Mouse (Mus musculus): ENCODE data around the gene Ophn1. TPM values are rescaled to one million over a fixed set of nuclear protein-coding genes. Genes with fewer than 3 reads are reported as not detected.

Ophn1 gene
- polyA plus RNA-seq, 1 experiment: 23.9 TPM

DNA sequence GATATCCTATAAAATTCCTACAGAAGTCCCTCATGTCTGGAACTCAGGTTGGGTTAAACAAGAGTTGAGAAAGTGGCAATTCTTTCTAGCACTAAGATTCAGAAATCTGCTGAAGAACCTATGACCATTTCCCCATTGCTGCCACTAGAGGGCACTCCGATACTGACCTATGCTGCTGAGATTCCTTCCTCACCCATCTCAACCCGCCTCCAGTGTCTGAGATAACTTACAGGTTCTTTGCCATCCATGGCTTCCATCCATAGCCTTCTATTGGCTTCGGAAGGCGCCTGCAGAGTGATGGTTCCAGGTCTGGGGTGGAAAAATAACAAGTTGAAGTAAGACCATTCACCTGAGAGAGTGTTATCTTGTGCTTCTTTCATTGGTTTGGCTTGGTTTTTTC lies 189.2 kb downstream of the Ophn1 start:
- Histone ChIP-seq H3K4me1 (no peaks in the 10 kb centered on the region), H3K27me3 (replicated peaks) (peaks cover 2% of the 10 kb centered on the region), H3K9me3 (no peaks in the 10 kb centered on the region), H3K4me3 (replicated peaks) (no peak overlapping the region), H3K36me3 (replicated peaks; ENCODE audit: low read length) (peaks cover 48% of the 10 kb centered on the region)
- TF ChIP-seq GATA1 (IDR thresholded peaks at IDR 0.05; ENCODE audit: borderline replicate concordance, low read length) (no peak), FLI1 (IDR thresholded peaks at IDR 0.05; ENCODE audit: low read length) (no peak)

DNA sequence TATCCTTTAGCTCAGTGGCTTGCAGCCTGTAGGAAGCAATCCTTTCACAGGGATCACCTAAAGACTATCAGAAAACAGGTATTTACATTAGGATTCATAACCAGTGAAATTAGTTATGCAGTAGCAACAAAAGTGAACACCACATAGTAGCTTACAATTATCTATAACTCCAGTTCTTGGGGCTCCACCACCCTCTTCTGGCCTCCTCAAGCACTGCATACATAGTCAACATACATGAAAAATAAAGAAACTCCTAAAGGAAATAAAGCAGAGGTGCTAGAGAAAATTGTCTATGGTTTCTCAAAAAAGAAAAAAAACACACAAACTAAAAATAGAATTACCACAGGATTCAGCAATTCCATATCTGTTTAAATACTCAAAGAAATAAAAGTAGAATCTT lies 208.2 kb downstream of the Ophn1 start:
- Histone ChIP-seq H3K36me3 (replicated peaks; ENCODE audit: low read length) (peaks cover 3% of the 10 kb centered on the region), H3K27me3 (replicated peaks) (no peaks in the 10 kb centered on the region), H3K9me3 (no peaks in the 10 kb centered on the region; the same call in 1 of the 2 replicates), H3K4me3 (replicated peaks) (no peak overlapping the region), H3K4me1 (peaks cover 4% of the 10 kb centered on the region; the same call in 1 of the 2 replicates)
- no peak for TF ChIP-seq FLI1 (IDR thresholded peaks at IDR 0.05; ENCODE audit: low read length)
- TF ChIP-seq GATA1 (IDR thresholded peaks at IDR 0.05; ENCODE audit: borderline replicate concordance, low read length): no peak

DNA sequence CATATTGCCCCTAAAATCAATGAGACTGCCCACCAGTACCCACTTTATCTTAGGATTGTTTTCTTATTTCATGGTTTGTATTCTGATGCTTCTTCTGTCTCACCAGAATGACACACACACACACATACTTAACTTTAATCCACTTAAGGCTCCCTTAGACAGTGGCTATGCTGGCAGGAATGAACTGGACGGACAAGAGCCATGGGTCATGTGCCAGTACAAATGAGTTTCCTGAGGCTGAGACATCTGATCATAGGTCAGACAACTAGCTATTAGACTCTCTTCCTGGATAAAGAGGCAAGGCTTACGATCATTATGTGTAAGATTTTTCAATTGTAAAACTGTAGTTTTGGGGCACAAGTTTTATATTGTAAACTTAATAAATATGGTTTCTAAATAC lies 209.5 kb downstream of the Ophn1 start:
- Histone ChIP-seq H3K9me3 (no peaks in the 10 kb centered on the region), H3K4me3 (replicated peaks) (no peak overlapping the region), H3K27me3 (replicated peaks) (no peaks in the 10 kb centered on the region), H3K36me3 (replicated peaks; ENCODE audit: low read length) (no peaks in the 10 kb centered on the region), H3K4me1 (no peaks in the 10 kb centered on the region)
- no peak for TF ChIP-seq FLI1 (IDR thresholded peaks at IDR 0.05; ENCODE audit: low read length)
- TF ChIP-seq GATA1 (IDR thresholded peaks at IDR 0.05; ENCODE audit: borderline replicate concordance, low read length): no peak

DNA sequence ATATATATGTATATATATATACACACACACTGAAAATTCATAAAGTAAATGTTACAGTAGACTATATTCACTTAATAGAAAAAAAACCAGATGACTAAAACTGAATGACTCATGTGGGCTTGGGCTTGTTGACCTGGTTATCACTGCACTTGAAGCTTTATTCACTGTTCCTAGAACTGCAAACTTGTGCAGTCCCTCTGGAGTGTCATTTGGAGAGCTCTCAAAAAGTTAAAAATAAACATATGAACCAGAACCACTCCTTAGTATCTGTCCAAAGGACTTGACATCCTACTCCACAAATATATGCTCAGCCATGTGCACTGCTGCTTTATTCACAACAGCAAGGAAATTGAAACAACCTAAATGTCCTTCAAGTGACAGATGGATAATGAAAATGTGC lies 219.8 kb downstream of the Ophn1 start:
- TF ChIP-seq FLI1 (IDR thresholded peaks at IDR 0.05; ENCODE audit: low read length): no peak
- TF ChIP-seq GATA1 (IDR thresholded peaks at IDR 0.05; ENCODE audit: borderline replicate concordance, low read length): no peak
- H3K36me3 ChIP-seq (replicated peaks; ENCODE audit: low read length): no peaks in the 10 kb centered on the region

DNA sequence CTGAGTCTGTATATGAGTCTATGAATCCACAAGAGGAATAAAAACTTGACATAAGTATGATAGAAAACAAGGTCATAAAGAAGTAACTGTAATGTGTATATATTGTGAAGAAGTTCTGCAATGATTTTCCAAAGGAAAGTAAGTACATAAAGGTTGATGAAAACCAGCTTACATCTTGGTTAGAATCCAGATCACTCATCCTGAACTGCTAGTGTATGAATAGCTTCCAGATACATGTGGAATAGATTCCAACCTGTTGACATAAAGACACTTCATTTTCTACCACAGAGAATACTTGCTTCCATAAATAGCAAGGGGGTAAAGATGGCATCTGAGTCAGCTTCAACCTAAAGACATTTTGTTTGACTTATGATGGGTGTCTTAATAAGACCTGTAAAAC lies 239.4 kb downstream of the Ophn1 start:
- TF ChIP-seq GATA1 (IDR thresholded peaks at IDR 0.05; ENCODE audit: borderline replicate concordance, low read length): no peak
- TF ChIP-seq FLI1 (IDR thresholded peaks at IDR 0.05; ENCODE audit: low read length): no peak
- no peaks in the 10 kb centered on the region for H3K27me3 ChIP-seq (replicated peaks)

More for the DNA sequence above, 219.8 kb downstream of the Ophn1 start:
- H3K27me3 ChIP-seq (replicated peaks): no peaks in the 10 kb centered on the region
- no peak overlapping the region for H3K4me3 ChIP-seq (replicated peaks)
- no peaks in the 10 kb centered on the region for H3K9me3 ChIP-seq
- no peaks in the 10 kb centered on the region for H3K4me1 ChIP-seq

DNA sequence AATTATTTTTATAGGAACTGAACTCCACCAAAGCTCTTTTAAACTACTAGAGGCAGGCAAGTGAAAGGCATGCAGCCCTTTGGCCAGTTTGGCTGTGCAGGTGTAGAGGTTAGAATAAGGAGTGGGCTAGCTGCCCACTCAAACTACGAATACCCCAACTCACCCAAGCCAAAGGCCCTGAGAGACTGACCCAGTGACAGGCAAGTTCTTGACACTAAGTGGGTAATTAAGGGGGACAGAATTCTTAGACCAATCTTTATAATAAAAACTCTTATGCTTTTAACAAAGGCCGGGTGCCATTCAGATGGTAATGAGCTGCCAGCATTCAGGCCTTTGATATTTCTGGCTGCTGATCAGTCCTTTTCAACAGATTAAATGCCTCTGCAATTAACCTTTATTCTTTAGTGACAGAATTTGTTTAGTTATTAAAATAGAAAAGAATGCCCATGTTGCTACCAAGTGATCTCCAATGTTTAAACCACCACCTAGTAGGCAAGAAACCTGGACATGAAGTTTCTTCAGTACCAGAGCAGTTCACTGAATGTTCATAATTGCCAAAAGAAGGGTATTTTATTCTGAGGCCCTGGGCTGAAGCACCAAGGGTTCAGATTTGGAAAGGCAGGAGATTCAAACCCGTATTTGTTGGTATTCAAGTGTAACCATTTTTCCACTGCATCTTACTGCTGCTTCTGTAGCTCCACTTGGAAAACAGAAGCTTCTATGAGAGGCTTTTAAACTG lies 262.0 kb downstream of the Ophn1 start:
- H3K27me3 ChIP-seq (replicated peaks): peaks cover 3% of the 10 kb centered on the region
- TF ChIP-seq FLI1 (IDR thresholded peaks at IDR 0.05; ENCODE audit: low read length): no peak
- no peak for TF ChIP-seq GATA1 (IDR thresholded peaks at IDR 0.05; ENCODE audit: borderline replicate concordance, low read length)
- H3K4me3 ChIP-seq (replicated peaks): no peak overlapping the region
- no peaks in the 10 kb centered on the region for H3K9me3 ChIP-seq
- peaks cover 15% of the 10 kb centered on the region for H3K36me3 ChIP-seq (replicated peaks; ENCODE audit: low read length)
- H3K4me1 ChIP-seq: no peaks in the 10 kb centered on the region

More for the DNA sequence above, 239.4 kb downstream of the Ophn1 start:
- Histone ChIP-seq H3K4me3 (replicated peaks) (no peak overlapping the region), H3K36me3 (replicated peaks; ENCODE audit: low read length) (no peaks in the 10 kb centered on the region), H3K4me1 (no peaks in the 10 kb centered on the region), H3K9me3 (no peaks in the 10 kb centered on the region)

DNA sequence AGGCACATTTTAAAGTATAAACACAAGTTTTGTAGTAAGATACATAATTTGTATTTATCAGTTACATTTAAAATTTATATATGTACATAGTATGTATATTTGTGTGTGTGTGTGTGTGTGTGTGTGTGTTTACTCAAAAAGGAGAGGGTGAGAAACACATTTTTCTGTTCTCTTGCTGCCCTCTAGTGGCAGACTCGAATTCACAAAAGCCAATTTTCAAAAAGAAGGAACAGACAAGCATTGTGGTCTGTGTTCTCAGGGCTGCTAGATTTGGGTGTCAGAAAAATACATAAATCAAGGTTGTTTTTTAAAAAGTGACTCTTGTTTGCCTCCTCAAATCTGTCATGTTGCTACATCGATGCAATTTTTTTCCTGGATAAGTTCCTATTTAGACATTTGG lies 272.0 kb downstream of the Ophn1 start:
- H3K4me1 ChIP-seq: no peaks in the 10 kb centered on the region
- peaks cover 2% of the 10 kb centered on the region for H3K27me3 ChIP-seq (replicated peaks)
- H3K4me3 ChIP-seq (replicated peaks): no peak overlapping the region
- TF ChIP-seq GATA1 (IDR thresholded peaks at IDR 0.05; ENCODE audit: borderline replicate concordance, low read length) (no peak), FLI1 (IDR thresholded peaks at IDR 0.05; ENCODE audit: low read length) (no peak)
- no peaks in the 10 kb centered on the region for H3K9me3 ChIP-seq
- peaks cover 4% of the 10 kb centered on the region for H3K36me3 ChIP-seq (replicated peaks; ENCODE audit: low read length)

DNA sequence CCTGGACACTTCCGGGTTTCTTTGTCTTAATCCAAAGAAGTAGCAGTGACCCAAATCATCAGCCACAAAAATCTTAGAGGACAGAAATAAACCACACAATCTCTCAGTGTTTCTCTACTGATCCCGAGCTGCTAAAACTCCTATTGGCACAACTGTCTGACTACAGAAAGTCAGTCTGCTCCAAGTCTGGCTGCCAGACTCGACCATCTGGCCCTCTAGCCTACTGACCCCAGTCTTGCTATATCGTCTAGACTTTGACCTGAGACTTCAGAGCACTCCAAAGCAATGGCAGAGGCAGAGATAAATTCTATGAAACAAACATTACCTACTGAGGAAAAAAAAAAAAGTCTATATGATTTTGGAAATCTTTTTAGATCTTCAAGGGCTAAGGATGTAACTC lies 273.4 kb downstream of the Ophn1 start:
- no peaks in the 10 kb centered on the region for H3K27me3 ChIP-seq (replicated peaks)
- no peaks in the 10 kb centered on the region for H3K4me1 ChIP-seq
- TF ChIP-seq GATA1 (IDR thresholded peaks at IDR 0.05; ENCODE audit: borderline replicate concordance, low read length) (no peak), FLI1 (IDR thresholded peaks at IDR 0.05; ENCODE audit: low read length) (no peak)
- H3K4me3 ChIP-seq (replicated peaks): no peak overlapping the region
- peaks cover 4% of the 10 kb centered on the region for H3K36me3 ChIP-seq (replicated peaks; ENCODE audit: low read length)
- no peaks in the 10 kb centered on the region for H3K9me3 ChIP-seq

DNA sequence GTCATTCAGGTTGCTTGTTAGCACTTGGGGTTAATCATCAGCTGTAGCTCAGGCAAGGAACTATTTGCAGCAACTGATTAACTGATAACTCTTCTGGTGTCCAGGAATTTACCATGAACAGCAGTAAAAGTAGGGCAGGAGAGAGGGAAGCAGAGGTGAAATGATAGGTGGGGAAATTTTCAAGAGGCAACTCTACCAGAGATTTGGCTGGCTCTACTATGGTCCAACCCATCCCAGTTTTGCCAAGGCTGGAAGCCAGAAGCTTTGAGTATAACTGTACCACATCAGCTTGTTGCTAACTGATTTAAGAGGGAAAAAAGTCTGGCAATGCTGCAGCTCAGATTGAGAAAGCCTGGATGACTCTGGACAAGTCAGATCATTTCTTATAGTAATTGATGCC lies 316.6 kb downstream of the Ophn1 start:
- no peak overlapping the region for H3K4me3 ChIP-seq (replicated peaks)
- TF ChIP-seq GATA1 (IDR thresholded peaks at IDR 0.05; ENCODE audit: borderline replicate concordance, low read length) (no peak), FLI1 (IDR thresholded peaks at IDR 0.05; ENCODE audit: low read length) (no peak)
- peaks cover 21% of the 10 kb centered on the region for H3K36me3 ChIP-seq (replicated peaks; ENCODE audit: low read length)

DNA sequence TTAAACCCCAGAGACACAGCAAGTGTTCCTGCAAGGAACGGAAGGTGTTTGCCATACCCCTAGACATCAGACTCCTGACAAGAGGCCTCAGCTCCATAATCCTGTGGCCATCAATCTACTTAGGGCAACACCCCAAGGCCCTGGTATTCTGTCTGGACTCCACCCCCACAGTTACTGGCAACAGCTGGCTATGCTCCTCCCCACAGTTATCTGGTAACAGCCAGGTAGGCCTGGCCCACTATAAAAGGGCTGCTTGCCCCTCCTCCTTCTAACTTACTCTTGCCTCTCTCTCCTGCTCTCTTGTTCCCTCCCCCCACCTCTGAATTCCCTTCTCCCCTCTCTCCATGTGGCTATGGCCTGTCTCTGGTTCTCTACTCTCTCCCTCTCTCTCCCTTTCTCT lies 344.4 kb downstream of the Ophn1 start:
- Histone ChIP-seq H3K4me1 (no peaks in the 10 kb centered on the region), H3K36me3 (replicated peaks; ENCODE audit: low read length) (no peaks in the 10 kb centered on the region), H3K9me3 (no peaks in the 10 kb centered on the region), H3K4me3 (replicated peaks) (no peak overlapping the region), H3K27me3 (replicated peaks) (peaks cover 5% of the 10 kb centered on the region)
- TF ChIP-seq GATA1 (IDR thresholded peaks at IDR 0.05; ENCODE audit: borderline replicate concordance, low read length): no peak
- no peak for TF ChIP-seq FLI1 (IDR thresholded peaks at IDR 0.05; ENCODE audit: low read length)

More for the DNA sequence above, 316.6 kb downstream of the Ophn1 start:
- Histone ChIP-seq H3K27me3 (replicated peaks) (peaks cover 2% of the 10 kb centered on the region), H3K4me1 (no peaks in the 10 kb centered on the region), H3K9me3 (no peaks in the 10 kb centered on the region)
